Mouse (Mus musculus) fibroblast of lung, adult 2 months (primary cell): ENCODE measurements around the gene Pard3b.
A peak's percentile ranks its signal among the peaks of the same experiment; 100 is the strongest.

Experiments
- DNase-seq: peaks from one replicate; pipeline ENCODE4 v3.0.0-alpha.2; 2011; ENCODE audit warnings: low read depth

The Pard3b gene

DNA sequence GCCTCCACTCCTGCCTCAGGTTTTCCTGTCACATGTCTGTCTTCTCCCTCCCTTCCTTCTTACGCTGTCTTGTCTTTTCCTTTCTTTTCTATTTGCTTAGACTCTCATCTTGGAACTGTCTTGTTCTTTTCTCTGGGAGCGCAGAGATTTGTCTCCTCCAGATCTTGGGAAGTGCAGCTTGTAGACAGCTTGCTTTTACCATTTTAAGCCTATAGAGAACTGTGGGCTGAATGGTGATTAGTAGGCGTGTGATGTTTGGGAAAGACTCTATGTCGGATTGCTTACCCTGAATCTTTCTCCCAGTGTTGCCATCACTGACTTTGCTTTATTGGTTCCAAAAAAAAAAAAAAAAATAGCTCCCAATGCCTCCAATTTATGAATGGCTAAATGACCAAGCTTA lies 760.1 kb downstream of the Pard3b start:
- DNase-seq, result no peak

DNA sequence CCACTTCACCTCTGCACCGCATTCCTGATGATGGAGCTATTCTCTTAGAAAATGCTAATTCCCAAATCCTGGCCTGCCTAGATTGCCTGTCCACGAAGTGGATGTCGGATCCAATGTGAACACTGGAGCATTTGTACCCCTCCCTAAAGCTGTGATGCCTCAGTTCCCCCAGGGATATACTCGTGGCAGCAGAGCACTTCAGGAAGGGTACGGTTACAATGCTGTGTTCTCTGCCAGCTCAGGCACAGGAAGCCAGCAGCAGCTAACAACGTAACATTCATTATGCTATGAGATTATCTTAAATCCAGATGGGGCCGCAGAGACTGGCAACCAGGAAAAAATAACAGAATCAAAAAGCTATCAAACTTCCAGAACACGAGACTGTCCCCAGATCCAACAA lies 766.4 kb downstream of the Pard3b start:
- no peak for DNase-seq

DNA sequence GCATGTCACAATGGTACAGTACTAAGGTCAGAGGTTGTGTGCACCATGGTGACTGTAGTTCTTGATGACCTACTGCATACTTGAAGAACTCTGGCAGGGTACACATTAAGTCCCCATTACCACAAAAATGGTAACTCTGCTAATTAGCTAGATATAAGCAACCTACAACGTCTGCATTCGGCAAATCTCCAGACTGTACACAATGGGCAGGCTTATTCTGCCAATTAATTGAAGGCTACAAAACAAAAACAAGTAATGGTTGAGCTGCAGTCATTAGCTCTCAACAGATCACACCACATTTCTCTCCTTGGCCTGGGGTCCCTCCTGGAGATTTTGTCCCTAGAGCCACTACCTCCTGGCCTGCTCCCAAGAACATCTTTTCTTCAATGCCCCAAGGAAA lies 772.7 kb downstream of the Pard3b start:
- no peak for DNase-seq

- DNase-seq, result no peak
Observed at GRCm38 (mm10) chr1:62412019-62412418, 773.4 kb downstream of the Pard3b start.

DNA sequence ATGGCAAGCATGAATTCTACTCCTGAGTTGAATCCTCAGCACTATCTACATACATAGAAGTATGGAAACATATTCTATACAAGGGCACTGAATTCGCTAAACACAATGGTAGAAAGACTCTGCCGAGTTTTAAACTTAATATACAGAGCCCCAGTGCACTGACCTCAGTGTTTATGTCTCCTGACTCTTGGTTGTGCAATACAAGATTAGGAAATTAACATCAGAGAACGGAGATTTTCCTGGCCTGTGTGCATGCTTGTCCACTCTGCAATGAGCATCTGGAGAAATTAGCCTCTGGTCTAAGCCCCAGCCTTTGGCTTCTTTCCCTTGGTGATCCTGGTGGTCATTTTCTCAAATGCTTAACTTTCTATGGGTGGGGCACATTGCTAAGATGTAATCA lies 774.4 kb downstream of the Pard3b start:
- no peak for DNase-seq

DNA sequence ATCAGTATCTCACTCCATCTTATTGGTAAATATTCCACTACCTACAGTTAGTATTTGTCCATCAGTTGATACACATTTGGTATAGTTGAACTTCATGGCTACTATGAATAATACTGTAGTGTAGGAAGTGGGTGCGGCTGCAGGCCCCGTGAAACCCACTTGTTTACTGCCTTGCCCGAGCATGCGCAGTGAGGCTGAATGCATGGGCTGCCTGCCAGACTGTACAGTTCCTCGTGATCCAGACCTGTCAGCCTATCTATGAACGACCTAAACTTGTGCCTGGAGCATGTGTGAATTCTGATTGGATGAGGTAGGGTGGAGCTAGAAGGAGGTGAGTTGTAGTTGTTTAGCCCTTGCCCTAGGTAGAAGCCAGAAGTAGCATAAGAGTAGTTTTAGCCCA lies 775.9 kb downstream of the Pard3b start:
- DNase-seq, result no peak

- no peak for DNase-seq
Observed at GRCm38 (mm10) chr1:62416627-62417374, 778.2 kb downstream of the Pard3b start.

DNA sequence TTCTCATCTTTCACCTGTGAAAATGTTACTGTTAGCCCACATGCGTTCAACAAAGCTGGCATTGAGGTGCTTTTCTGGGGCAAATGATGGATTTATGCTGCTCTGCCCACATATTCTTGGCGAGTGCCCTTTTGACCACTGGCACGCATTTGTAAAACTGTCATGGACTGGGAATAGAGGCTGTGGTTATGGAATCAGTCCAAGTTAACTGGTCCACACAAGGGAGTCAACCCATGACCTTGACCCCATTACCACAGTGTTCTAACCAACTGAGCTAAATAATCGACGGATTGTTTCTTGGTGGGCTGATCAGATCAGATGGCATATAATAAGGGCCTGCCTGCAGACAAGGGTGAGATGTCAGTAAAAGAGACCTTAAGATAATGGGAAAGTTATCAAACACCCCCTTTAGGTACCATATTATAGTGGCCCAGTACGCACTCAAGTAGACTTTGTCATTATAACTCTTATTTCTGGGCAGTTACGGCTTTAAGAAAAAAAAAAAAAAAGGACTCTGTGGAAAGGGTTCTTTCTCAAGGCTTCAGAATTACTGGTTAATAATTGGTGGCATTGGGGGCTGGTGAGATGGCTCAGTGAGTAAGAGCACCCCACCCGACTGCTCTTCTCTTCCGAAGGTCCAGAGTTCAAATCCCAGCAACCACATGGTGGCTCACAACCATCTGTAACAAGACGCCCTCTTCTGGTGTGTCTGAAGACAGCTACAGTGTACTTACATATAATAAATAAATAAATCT lies 784.4 kb downstream of the Pard3b start:
- DNase-seq, result peak; percentile 95

DNA sequence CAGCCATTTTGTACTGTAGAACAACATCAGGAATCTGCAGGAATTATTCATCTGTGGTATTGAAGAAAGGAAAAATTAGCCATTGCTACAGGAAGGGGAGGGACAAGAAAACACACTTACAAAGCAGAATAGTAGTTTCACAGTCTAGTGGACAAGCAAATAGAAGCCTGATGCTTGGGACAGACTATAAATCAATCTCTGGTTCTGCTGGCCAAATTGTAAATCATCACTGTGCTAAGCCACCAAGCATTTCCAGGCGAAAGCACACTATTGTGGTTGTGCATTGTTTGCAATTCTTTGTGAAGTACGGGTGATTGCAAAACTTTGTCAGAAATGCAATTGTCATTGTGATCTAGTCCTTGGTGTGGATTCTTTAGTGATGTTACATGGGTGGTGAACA lies 786.7 kb downstream of the Pard3b start:
- DNase-seq, result no peak

DNA sequence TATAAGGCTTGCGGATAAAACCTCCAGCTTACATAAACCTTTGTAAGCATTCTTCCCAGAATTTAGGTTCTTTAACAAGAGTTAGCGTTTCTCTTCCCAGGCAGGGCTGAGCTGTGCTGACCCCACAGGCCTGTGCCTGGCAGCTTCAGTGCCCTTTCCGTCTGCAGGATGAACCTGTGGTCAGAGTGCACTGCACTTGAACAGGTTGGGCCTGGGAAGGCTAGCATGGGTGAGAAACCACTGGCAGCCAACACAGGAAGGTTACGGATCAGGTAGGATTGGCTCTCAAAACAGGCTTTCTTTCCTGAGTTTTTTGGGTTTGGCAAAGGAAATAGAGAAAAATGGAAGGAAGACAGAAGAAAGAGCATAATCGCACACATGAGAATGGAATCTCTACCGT lies 790.1 kb downstream of the Pard3b start:
- no peak for DNase-seq

DNA sequence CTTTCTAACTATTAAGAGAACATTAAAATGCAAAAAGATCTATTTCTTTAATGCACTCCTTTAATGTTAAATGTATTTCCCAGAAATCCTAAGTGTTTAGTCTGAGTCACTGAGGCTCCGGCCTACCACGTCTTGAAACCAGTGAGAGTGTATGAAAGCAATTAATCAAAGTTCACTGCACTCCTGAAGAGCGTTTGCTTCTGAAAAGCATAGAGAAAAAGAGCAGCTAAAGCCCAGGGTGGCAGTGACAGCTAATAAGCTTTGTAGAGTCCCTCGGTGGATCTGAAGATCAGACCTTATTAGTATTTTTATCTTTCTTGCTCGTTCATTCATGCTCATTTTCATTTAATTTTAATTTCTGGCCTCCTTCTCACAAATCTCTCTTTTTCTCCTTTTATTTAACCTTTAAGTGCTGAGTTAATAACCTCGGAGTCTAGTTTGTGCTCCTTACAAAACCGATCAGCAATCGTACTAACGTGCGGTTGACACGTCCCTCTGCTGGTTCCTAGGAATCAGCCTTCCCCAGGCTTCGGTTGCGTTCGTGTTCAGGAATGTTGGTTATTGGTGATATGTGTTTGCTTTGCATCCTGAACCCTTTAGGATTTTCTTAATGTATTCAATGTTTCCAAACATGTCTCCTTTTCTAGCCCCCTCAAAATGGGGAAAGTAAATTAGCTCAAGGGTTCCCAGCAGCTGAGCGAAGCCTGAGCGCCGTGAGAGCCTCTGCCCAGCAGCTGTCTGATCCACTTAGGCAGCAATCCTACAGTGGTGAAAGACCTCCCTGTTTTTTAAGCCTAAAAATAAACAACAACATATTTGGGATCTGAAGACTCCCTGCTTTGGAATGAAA lies 790.9 kb downstream of the Pard3b start:
- DNase-seq, result no peak

DNA sequence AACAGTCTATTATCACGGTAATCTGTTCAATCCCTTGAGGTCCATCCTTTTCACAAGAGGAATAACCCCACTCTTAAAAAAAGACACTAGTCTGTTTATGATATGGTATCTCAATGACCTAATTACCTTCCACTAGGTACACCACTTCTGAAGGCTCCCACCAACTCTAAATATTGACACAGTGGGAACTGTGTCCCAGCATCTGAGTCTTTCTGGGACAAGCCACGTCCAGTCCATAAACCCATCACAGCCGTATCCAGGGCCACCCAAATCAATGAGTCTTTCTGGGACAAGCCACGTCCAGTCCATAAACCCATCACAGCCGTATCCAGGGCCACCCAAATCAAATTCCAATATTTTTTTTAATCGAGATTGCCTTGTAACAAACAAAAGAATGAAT lies 792.4 kb downstream of the Pard3b start:
- no peak for DNase-seq

- DNase-seq, result no peak
Observed at GRCm38 (mm10) chr1:62433891-62434290, 795.3 kb downstream of the Pard3b start.

- DNase-seq, result no peak
Observed at GRCm38 (mm10) chr1:62435844-62436243, 797.2 kb downstream of the Pard3b start.

GRCm38 (mm10) chr1:62436304-62436703 lies 797.7 kb downstream of the Pard3b start:
- DNase-seq, result no peak

- no peak for DNase-seq
Observed at GRCm38 (mm10) chr1:62437493-62437892, 798.9 kb downstream of the Pard3b start.

DNA sequence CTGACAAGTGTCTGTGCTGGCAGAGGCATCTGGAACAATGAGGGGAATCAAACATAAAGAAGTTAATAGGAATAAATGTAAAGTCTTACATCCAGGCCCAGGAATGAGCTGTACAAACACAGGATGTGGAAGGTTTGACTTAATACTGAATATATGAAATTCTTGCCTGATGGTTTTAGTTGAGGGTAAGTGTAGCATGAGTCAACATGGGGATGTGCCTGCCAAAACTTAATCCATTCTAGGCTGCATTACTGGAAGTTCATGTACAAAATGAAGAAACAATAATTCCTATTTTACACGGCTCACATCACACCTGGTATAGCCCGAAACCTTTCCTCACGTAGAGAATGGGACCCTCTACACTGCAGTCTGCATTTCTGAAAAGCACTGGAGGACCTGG lies 805.8 kb downstream of the Pard3b start:
- DNase-seq, result no peak

DNA sequence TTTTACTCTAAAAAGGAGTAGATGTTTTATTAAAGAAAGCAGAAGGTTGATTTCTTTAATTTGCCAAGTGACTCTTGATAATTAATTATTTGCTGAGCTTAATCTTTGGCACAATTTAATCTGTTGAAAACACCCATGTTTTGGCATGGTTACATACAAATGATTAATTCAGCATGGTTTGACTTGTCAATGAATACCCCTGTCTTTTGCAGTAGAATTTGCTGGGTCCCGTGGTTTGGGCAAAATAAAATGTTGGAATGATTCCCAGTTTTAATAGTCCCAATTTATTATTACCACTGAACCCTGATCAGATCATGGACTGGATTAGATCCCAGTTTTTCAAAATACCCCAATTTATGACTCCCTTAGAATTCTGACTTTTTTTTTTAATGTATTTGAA lies 808.2 kb downstream of the Pard3b start:
- no peak for DNase-seq

DNA sequence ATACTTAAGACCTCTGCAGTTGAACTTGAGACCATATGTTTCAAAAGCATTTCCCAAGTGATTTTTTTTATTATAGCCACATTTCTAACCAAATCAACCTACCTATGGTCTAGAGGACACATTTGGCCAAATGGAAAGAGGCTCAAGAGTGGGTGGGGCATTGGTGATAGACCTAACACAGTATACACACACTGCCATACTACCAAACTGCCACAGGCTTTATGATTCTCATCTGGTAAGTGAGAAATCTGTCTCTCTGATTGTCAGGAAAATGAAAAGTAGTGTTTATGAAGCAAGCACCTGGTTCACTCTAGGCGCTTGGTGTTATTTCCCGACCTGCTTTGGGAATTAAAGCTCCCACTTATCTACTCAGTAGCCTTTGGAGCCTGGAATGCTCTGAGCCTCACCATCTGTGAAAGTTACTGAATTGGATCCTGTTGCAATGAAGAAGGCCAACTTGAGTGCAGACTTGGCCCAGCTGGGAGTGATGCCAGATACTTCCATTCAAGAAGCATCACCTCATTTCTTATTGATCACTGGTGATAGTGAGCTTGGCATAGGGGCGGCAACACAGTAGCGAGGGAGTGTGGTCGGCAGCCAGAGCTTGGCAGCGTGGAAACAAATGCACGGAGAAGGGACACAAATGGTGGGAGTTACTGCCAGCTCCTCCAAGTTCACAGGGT lies 810.7 kb downstream of the Pard3b start:
- no peak for DNase-seq

DNA sequence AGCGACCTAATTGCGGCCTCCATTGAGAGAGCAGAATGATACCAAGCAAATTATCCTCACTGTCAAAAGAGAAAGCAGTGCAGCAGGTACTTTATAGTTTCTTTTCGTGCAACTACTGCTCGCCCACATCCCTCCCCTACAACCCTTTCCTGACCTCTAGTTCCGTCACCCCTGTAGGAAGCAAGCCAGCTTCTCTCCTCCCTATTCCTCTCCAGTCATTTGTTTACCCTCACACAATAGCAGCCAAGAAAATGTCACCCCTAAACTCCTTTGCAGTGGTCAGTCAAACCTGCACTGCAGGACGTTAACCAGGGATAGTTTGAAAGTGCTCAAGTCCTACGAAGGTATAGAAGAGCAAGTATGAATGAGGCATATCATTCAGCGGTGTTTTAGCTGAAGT lies 826.9 kb downstream of the Pard3b start:
- DNase-seq, result no peak

- no peak for DNase-seq
Observed at GRCm38 (mm10) chr1:62466544-62466943, 827.9 kb downstream of the Pard3b start.

GRCm38 (mm10) chr1:62483059-62483458 lies 844.4 kb downstream of the Pard3b start:
- DNase-seq, result no peak
